Mouse (Mus musculus) kidney, embryonic 14.5 days (tissue): ENCODE data around the gene Sowaha. TPM values are rescaled to one million over a fixed set of nuclear protein-coding genes. Genes with fewer than 3 reads are reported as not detected.

Experiments
- ATAC-seq: fragments of 200-750 bp; cut with Nextera tagmentation; 2 replicates; pipeline ENCODE4 v1.8.0; 2017; ENCODE audit warnings: moderate number of reproducible peaks, mild to moderate bottlenecking, moderate TSS enrichment, moderate library complexity; ENCODE audit not compliant: low FRiP score, low TSS enrichment
- H3K27ac ChIP-seq: fragments of 300-500 bp; sonication (generic); 2 replicates; pipeline ENCODE4 v1.5.1; 2014; ENCODE audit warnings: low read depth, mild to moderate bottlenecking, low read length, moderate library complexity, mixed read lengths
- H3K27me3 ChIP-seq: fragments of 300-500 bp; sonication (generic); 2 replicates; pipeline ENCODE4 v1.6.1; 2014; ENCODE audit warnings: mild to moderate bottlenecking, low read length; ENCODE audit not compliant: control insufficient read depth, insufficient read depth
- H3K36me3 ChIP-seq: fragments of 300-500 bp; sonication (generic); 2 replicates; pipeline ENCODE4 v1.6.1; 2014; ENCODE audit warnings: low read length, mixed read lengths; ENCODE audit not compliant: control insufficient read depth, insufficient read depth
- H3K4me1 ChIP-seq: fragments of 300-500 bp; sonication (generic); 2 replicates; pipeline ENCODE4 v1.6.1; 2014; ENCODE audit warnings: low read length, mixed read lengths; ENCODE audit not compliant: control insufficient read depth, insufficient read depth
- H3K4me2 ChIP-seq: fragments of 300-500 bp; sonication (generic); replicated peaks from 2 replicates; pipeline ENCODE4 v1.6.1; 2014; ENCODE audit warnings: low read depth, mild to moderate bottlenecking, low read length
- H3K4me3 ChIP-seq: fragments of 300-500 bp; sonication (generic); 2 replicates; pipeline ENCODE4 v1.5.1; 2014; ENCODE audit warnings: mild to moderate bottlenecking, low read length
- H3K9ac ChIP-seq: fragments of 300-500 bp; sonication (generic); 2 replicates; pipeline ENCODE4 v1.6.1; 2014; ENCODE audit warnings: low read depth, mild to moderate bottlenecking, low read length, moderate library complexity
- H3K9me3 ChIP-seq: fragments of 300-500 bp; sonication (generic); 2 replicates; pipeline ENCODE4 v1.6.1; 2016; ENCODE audit warnings: low read length; ENCODE audit not compliant: control insufficient read depth
- WGBS: fragments of 180-500 bp; shearing (Covaris S2); extraction: QIAGEN DNeasy Blood & Tissue Kit; methylation state at CpG from one replicate; pipeline ENCODE4 v1.1.7; 2014; 5-methylcytosine and 5-hydroxymethylcytosine counted together
- polyA plus RNA-seq: library from polyadenylated mRNA; unstranded; fragments of >200 nt; fragmentation: Nextera tagmentation; extraction: Ambion mirVana; gene quantifications from 2 replicates; pipeline ENCODE4 v1.2.1, GENCODE M21; 2014

Sowaha gene
- polyA plus RNA-seq, 1 experiment from 2014 or later = 0.09 TPM

DNA sequence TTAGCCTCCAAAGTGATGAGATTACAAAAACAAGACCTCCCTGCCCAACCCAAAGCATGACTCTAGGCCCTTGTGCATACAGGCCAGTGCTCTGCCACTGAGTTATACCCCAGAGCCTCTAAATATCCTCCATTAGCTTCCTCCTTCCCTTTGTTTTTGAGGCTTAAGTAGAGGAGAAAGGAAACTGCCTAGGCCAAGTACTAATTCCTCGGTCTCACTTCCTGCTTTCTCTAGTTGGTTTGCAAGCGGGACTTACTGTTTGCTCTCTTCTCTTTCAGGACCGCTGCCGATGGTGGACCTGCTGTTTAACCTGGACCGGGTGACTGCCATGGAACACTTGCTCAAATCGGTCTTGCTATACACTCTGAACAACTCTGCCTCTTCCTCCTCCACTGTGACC, 43.7 kb downstream of the Sowaha start:
- Histone ChIP-seq H3K36me3 (no peaks in the 10 kb centered on the region), H3K9me3 (no peaks in the 10 kb centered on the region), H3K27me3 (no peaks in the 10 kb centered on the region), H3K27ac (no peak overlapping the region), H3K4me3 (no peak overlapping the region), H3K4me1 (peaks cover 4% of the 10 kb centered on the region; the same call in 1 of the 2 replicates), H3K9ac (no peak overlapping the region), H3K4me2 (no peak overlapping the region)
- no peak for ATAC-seq
- WGBS = 89% methylated on average over 6 of the region's 6 CpGs

DNA sequence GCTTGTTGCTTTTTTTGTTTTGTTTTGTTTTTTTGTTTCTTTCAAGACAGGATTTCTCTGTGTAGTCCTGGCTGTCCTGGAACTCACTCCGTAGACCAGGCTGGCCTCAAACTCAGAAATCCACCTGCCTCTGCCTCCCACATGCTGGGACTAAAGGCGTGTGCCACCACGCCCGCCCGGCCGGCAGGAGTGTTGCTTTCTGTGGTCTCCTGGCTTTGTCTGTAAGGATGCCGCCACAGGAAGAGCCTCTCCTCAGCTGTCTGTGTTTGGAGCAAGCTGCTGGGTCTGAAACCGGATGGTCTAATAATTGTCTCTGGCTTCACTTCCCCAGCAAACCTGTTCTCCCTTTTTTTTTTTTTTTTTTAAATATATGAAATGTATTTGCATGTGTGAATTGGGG, 44.6 kb downstream of the Sowaha start:
- no peak overlapping the region for H3K9ac ChIP-seq
- peaks cover 5% of the 10 kb centered on the region; the same call in 1 of the 2 replicates for H3K4me1 ChIP-seq
- H3K27me3 ChIP-seq = no peaks in the 10 kb centered on the region
- no peaks in the 10 kb centered on the region for H3K36me3 ChIP-seq
- ATAC-seq = no peak
- H3K4me3 ChIP-seq = no peak overlapping the region
- 82% methylated on average over 8 of the region's 8 CpGs for WGBS
- no peak overlapping the region for H3K4me2 ChIP-seq
- no peaks in the 10 kb centered on the region for H3K9me3 ChIP-seq
- H3K27ac ChIP-seq = no peak overlapping the region

DNA sequence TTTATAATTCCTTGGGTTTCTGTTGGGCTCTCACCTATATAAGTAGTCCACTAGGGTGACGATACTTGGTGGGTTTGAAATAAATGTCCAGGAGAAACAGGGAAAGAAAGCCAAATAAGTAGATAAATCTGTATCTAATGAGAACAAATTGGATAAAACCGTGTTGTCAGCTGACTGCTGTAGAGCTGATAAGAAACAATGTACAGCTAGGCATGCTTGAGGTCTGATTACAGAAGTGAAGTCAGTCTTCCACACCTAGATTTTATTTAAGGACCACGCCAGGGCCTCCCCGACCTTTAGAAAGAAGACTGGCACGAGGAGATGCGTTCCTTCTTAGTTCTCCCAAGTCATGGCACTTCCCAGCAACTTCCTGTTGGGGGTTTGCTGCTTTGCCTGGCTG, 47.0 kb downstream of the Sowaha start:
- 58% methylated on average over 6 of the region's 6 CpGs for WGBS
- Histone ChIP-seq H3K4me2 (no peak overlapping the region), H3K9ac (no peak overlapping the region), H3K4me1 (peaks cover 11% of the 10 kb centered on the region; the same call in 1 of the 2 replicates), H3K27me3 (no peaks in the 10 kb centered on the region), H3K27ac (no peak overlapping the region), H3K4me3 (no peak overlapping the region), H3K9me3 (no peaks in the 10 kb centered on the region), H3K36me3 (peaks cover 9% of the 10 kb centered on the region)
- no peak for ATAC-seq

DNA sequence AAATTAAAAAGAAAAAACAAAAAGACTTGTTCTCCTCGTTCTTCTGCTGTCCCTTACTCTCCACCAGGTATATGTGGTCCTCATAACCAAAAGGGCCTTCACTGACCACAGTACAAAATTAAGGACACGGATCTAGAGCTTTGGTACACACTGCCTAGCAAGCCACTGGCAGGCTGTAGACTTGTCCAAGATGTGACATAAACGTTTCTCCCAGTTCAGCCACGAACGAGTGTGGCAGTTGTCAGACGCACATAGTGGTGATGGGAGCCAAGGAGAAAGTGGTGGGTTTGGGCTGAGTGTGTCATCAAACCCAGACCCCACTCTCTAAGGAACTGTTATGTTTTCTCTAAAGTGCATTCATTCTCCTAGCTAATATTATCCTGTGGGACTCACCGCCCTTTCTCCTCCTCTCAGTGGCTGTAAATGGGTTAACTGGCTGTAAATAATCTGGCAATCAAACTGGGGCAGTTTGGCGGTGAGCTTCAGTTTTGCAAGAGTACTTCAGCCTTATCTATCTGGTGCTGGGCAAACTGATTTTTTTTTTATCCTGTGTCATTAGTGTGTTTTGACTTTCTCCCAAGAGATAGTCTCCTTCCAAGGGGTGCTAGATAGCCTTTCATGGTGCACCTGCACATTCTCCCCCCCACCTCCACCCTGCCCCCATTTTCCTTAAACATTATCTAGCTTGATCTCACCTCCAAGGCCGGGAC, 48.6 kb downstream of the Sowaha start:
- Histone ChIP-seq H3K27ac (peak overlapping the region; percentile 12; the same call in 1 of the 2 replicates), H3K4me3 (peak overlapping the region; percentile 79), H3K27me3 (no peaks in the 10 kb centered on the region), H3K9ac (peak overlapping the region; percentile 35; the same call in 1 of the 2 replicates), H3K36me3 (peaks cover 10% of the 10 kb centered on the region), H3K4me1 (peaks cover 11% of the 10 kb centered on the region; the same call in 1 of the 2 replicates), H3K9me3 (no peaks in the 10 kb centered on the region), H3K4me2 (peak overlapping the region; percentile 57)
- no peak; the same call in 1 of the 2 replicates for ATAC-seq
- 12% methylated on average over 9 of the region's 9 CpGs for WGBS

DNA sequence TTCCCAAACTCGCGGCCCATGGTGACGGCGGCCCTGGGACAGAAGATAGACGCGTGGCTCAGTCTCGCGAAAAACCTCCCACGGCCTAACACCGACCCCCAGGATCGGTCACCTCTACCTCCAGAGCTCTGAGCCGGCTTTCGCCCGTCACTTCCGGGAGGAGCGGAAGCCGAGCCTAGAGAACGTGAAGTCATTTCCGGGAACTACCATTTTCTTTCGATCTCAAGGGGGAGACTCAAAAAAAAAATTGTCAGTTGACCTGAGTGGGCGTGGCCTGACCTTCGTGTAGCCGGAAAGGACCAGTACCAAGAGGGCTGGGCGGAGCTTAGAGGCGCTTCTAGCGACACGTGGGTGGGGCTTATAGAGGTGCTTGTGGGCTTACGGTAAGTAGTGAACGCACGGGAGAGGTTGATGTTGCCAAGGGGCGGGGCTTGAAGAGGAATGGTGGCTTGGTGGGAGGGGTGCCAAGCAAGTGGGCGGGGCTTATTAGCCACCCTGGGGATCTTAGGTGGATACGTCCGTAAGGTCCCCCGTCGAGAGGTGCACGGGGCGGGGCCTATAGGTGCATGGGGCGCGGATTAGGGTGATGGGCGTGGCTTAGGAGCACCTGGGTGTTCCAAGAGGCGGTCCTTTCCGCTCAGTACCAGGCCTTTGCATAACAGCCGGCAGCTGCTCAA, 49.3 kb downstream of the Sowaha start, which contains the start of the genes Uqcrq and Gdf9:
Uqcrq (minus strand) TSS at position 162 of the 677 bp plus-strand sequence.
Gdf9 (plus strand) TSS at position 354 of the 677 bp plus-strand sequence.
- ATAC-seq = peak; percentile 97

DNA sequence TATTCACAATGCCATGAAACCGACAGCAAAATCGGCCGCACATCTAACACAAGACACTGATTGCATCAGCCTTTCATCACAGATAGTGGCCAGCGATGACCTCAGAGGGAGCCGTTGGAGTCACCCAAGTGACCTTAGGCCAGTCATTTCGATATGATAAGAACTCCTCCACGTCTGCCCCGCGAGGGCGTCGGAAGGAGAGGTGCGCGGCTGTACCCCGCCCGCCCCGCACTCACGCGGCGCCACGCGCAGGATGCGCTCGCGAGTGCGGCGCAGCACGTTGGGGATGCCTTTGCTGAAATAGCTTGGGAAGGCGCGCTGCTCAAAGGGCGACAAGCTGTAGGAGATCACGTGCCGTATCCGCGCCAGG, 49.8 kb downstream of the Sowaha start:
- Histone ChIP-seq H3K4me2 (peak overlapping the region; percentile 76), H3K27ac (peak overlapping the region; percentile 10; the same call in 1 of the 2 replicates), H3K27me3 (no peaks in the 10 kb centered on the region), H3K36me3 (peaks cover 10% of the 10 kb centered on the region), H3K4me1 (peaks cover 11% of the 10 kb centered on the region; the same call in 1 of the 2 replicates), H3K9ac (peak overlapping the region; percentile 92), H3K9me3 (no peaks in the 10 kb centered on the region), H3K4me3 (peak overlapping the region; percentile 79)
- peak; percentile 43; the same call in 1 of the 2 replicates for ATAC-seq
- WGBS = under 1% methylated on average over 34 of the region's 34 CpGs

More for the DNA sequence above, 49.3 kb downstream of the Sowaha start, which contains the start of the genes Uqcrq and Gdf9:
- Histone ChIP-seq H3K9ac (peak within 1 kb of the TSS; percentile 92), H3K4me2 (peak within 1 kb of the TSS; percentile 76), H3K9me3 (no peaks in the 10 kb centered on the region), H3K4me1 (peaks cover 11% of the 10 kb centered on the region; the same call in 1 of the 2 replicates), H3K27me3 (no peaks in the 10 kb centered on the region), H3K4me3 (peak within 1 kb of the TSS; percentile 79), H3K36me3 (peaks cover 10% of the 10 kb centered on the region), H3K27ac (peak within 1 kb of the TSS; percentile 12)
- under 1% methylated on average over 44 of the region's 44 CpGs for WGBS

DNA sequence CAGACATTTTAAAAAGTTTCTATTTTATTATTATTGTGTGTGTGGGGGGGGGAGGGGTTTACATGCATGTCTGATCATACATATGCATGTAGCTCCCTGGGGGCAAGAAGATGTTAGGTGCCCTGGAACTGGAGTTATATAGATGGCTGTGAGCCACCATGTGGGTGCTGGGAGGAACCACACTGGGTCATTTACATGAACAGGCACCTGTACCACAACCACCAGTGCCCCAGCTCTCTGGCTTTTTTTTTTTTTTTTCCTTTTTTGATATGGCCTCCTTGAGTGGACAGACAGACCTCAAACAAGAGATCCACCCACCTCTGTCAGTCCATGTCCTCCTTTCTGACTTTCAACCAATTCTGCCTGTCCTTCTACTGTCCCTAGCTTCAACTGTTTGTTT, 50.9 kb downstream of the Sowaha start:
- Histone ChIP-seq H3K27ac (no peak overlapping the region), H3K27me3 (no peaks in the 10 kb centered on the region), H3K4me1 (peaks cover 11% of the 10 kb centered on the region; the same call in 1 of the 2 replicates), H3K4me2 (no peak overlapping the region; the same call in 1 of the 2 replicates), H3K4me3 (peak overlapping the region; percentile 79; the same call in 1 of the 2 replicates), H3K36me3 (peaks cover 10% of the 10 kb centered on the region), H3K9ac (no peak overlapping the region), H3K9me3 (no peaks in the 10 kb centered on the region)
- ATAC-seq = no peak

DNA sequence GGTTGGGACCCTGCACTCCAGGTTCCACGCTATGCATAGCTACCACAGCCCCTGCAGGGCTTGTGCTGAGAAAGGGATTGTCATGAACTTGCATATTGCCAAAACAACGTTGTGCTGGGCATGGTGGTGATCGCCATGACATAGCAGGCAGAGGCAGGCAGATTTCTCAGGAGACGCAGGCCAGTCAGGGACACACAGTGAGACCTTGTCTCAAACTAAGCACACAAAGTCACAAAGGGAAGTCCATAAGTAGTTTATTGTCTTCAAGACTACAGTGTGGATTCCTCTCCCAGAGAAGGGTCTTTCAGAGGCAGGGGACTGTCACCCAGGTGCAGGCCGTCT, 51.4 kb downstream of the Sowaha start:
- Histone ChIP-seq H3K4me1 (peaks cover 11% of the 10 kb centered on the region; the same call in 1 of the 2 replicates), H3K4me2 (no peak overlapping the region), H3K27me3 (no peaks in the 10 kb centered on the region), H3K9me3 (no peaks in the 10 kb centered on the region), H3K36me3 (peaks cover 10% of the 10 kb centered on the region), H3K9ac (no peak overlapping the region), H3K4me3 (no peak overlapping the region), H3K27ac (no peak overlapping the region)
- no peak for ATAC-seq
- 94% methylated on average over 5 of the region's 5 CpGs for WGBS
